Mouse (Mus musculus): ENCODE measurements around the gene Pole3.

- TF ChIP-seq CTCF (IDR thresholded peaks at IDR 0.05; ENCODE audit: extremely low read depth, insufficient read length, insufficient replicate concordance, low read depth, low read length), result no peak
- no peak for TF ChIP-seq POLR2A (IDR thresholded peaks at IDR 0.05; ENCODE audit: low read depth, low read length)
Measured at GRCm38 (mm10) chr4:62515490-62515889, 9.4 kb downstream of the Pole3 start.
